Mouse (Mus musculus): ENCODE data around the gene Otulin.

DNA sequence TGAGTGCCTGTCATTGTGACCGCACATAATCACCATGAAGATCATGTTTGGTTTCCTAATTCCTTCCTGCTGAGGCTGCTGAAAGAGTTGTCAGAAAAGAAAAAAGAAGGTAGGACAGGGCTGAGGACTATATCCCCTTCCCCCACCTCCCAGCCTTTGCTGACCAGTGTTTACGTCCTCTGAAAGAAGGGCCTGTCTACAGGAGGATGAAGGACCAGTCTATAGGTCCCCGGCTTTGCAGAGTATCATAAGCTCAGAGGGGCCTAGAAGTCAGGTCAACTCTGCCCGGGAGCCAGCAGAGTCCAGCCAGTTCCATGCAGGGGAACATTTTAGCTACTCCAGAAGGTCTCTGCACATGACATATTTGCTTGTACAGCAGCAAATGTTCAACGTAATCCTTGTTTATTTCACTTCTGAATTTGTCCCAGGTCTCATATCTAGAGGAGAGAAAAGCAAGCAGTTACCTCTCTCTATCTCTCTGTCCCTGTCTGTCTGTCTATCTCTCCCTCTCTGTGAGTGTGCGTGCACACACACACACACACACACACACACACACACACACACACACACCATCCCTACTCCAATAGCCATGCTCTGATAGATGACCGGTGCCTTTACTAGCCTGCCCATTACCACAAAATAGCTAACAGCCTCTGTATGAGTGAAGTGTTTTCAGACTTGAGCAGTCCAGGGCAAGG, 133.0 kb downstream of the Otulin start:
- no peak for TF ChIP-seq POLR2A (IDR thresholded peaks at IDR 0.05; ENCODE audit: insufficient read length, low read depth)
- TF ChIP-seq USF1 (IDR thresholded peaks at IDR 0.05; ENCODE audit: low read depth): no peak
- no peak for TF ChIP-seq MAX (IDR thresholded peaks at IDR 0.05; ENCODE audit: low read depth)
- no peak for TF ChIP-seq POLR2AphosphoS2 (IDR thresholded peaks at IDR 0.05; ENCODE audit: insufficient read length, low read depth)
- TF ChIP-seq TCF3 (IDR thresholded peaks at IDR 0.05; ENCODE audit: insufficient read length, low read depth): no peak
- TF ChIP-seq E2F4 (IDR thresholded peaks at IDR 0.05; ENCODE audit: insufficient read depth): no peak

Data from myocyte (in vitro differentiated cells).